Mouse (Mus musculus): ENCODE measurements around the gene Spag6.

The Spag6 gene

GRCm38 (mm10) chr2:18688286-18688685 lies 5.5 kb upstream of the Spag6 start:
- no peak for DNase-seq (ENCODE audit: low spot score)

DNA sequence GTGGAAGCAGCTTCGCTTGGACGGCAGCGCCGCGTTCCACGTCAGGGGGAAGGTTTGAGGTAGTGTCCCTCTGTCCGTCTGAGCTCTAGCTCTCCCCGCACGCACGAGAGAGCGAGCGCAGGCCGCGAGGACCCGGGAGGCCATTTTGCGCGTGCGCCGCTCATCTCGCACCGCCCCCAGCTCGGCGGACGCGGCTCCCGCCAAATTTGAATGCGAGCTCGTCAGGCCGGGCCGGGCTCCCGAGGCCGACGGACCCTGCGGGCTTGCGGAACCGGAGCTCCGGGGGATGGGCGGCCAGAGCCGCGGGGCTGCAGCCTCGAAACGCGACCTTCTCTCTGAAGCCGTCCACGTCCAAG lies 5.1 kb upstream of the Spag6 start:
- peak; percentile 65 for DNase-seq (ENCODE audit: low spot score)

DNA sequence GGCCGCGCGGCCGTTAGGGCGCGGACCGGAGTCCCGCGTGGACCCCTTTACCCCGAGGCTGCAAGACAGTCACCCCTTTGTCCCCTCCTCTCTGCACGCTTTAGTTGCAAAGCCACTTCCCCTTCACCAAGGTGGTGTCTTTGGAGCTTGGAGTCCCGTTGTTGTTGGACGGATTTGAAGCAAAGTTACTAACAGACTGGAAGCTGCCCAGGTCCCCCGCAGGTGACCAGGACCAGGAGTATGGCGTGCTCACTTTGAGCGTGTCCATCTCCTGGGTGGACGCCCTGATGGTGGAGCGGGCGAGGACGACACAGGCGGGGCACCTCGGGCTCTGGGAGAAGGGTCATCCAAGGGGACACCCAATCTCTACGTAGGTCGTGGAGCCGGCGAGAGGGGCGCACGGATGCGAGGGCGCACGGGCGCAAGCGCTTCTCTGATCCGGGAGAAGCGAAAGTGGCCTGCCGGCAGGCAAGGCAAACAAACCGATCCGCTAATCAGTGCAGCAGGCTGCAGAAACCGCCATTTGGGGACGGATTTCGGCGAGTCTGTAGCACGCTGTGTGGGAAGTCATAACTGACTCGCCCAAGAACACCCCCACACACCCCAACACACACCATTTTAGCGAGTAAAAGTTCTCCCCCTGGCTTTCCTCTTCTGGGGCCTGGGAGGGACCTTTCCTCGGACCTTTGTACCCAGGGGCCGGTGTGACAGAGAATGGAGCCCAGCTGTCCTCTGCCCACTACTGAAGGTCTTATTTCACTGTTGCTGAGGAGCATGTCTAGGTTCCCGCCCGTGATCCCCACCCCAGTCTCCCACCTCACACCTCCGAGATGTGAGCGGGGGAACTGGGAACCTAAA lies 4.5 kb upstream of the Spag6 start:
- DNase-seq (ENCODE audit: low spot score) = peak; percentile 49

GRCm38 (mm10) chr2:18690055-18690691 lies 3.7 kb upstream of the Spag6 start:
- peak; percentile 62 for DNase-seq (ENCODE audit: low spot score)

- no peak for DNase-seq (ENCODE audit: low spot score)
Measured at GRCm38 (mm10) chr2:18690756-18691155, 3.1 kb upstream of the Spag6 start.

- no peak for DNase-seq (ENCODE audit: low spot score)
Measured at GRCm38 (mm10) chr2:18692031-18692430, 1.8 kb upstream of the Spag6 start.

GRCm38 (mm10) chr2:18692548-18692947 lies 1.3 kb upstream of the Spag6 start:
- no peak for DNase-seq (ENCODE audit: low spot score)

- DNase-seq (ENCODE audit: low spot score) = no peak
Measured at GRCm38 (mm10) chr2:18693491-18693870, 351 bp upstream of the Spag6 start.

DNA sequence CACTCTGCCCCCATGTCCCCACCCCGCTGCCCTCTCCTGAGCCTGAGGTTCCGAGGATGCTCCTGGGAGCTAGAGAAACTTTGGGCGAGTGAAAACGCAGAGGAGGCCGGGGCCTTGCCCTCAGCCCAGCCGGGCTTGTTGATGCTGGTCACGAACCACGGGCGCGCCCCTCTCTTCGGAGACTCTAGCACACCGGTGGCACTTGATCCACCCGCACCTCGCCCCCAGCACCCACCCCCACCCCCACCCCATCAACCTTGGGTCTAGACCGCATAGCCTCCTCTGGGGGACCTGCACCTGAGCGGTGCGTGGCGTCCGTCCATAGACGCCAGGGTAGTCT lies 749 bp downstream of the Spag6 start:
- DNase-seq (ENCODE audit: low spot score) = no peak

- no peak for DNase-seq (ENCODE audit: low spot score)
Measured at GRCm38 (mm10) chr2:18695163-18695562, 1.3 kb downstream of the Spag6 start.

- no peak for DNase-seq (ENCODE audit: low spot score)
Measured at GRCm38 (mm10) chr2:18695629-18696150, 1.9 kb downstream of the Spag6 start.

- no peak for DNase-seq (ENCODE audit: low spot score)
Measured at GRCm38 (mm10) chr2:18697591-18698244, 3.9 kb downstream of the Spag6 start.

DNA sequence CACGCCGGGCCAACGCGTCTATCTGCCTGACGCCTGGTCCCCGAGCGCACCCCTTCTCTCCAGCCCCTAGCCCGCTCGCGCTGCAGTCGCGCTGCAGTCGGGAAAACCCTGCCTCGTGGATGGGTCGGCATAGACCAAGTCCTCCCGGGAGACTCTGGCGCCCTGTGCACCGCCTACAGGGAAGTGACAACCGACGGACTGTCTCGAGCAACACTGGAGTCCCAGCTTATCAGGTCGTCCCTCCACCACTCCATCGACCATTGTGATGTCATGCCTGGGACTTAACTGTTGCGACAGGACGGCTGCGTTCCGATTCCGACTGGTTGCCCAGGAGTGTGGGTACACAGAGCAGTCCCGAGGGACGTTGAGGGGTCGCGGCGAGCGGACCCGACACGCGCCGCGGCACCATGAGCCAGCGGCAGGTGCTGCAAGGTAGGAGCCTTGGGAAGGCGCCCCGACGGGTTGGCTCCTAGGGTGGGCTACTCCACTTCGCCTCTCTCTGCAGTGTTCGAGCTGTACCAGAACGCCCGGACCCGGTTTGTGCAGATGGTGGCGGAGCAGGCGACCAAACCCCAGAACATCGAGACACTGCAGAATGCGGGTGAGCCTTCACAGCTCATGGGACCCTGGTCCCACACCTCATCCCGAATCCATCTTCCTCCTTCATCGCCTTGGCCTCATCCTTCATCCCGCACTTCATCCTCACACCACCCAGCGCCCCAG lies 5.0 kb downstream of the Spag6 start:
- peak; percentile 14 for DNase-seq (ENCODE audit: low spot score)

- DNase-seq (ENCODE audit: low spot score) = no peak
Measured at GRCm38 (mm10) chr2:18699401-18699990, 5.7 kb downstream of the Spag6 start.

- no peak for DNase-seq (ENCODE audit: low spot score)
Measured at GRCm38 (mm10) chr2:18710356-18710755, 16.5 kb downstream of the Spag6 start.

- DNase-seq (ENCODE audit: low spot score) = no peak
Measured at GRCm38 (mm10) chr2:18713071-18713470, 19.2 kb downstream of the Spag6 start.

DNA sequence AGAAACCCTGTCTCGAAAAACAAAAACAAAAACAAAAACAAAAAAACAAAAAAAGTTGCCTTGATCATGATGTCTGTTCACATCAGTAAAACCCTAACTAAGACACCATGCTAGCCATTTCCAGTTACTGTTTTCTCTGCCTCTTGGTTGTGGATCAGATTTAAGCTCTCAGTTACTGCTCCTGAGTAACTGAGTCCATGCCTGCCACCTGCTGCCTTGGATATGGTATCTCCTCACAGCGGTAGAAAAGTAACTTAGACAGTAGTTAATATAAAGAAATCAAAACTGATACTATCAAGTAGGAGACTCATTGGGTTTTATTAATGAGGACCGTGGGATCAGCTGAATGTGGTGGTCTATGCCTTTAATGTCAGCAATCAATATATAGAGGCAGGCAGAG lies 20.5 kb downstream of the Spag6 start:
- DNase-seq (ENCODE audit: low spot score) = no peak

DNA sequence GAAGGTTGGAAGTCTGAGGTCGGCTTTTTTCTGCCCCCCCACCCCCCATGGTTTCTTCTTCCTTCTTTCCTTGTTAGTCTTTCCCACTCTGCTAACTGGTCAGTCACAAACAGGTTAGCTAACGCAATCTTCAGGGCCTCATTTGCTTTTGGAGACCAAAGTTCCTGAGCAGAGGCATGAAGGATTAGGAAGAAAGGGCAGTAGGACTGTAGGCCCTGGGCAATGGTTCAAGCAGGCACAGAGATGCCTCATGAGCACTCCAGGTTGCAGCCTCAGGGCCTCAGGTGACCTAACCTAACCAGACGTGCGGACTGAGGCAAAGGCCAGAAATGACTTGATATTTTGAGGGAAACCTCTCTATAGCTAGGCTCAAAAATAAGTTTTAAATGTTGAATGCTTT lies 24.7 kb downstream of the Spag6 start:
- no peak for DNase-seq (ENCODE audit: low spot score)

DNA sequence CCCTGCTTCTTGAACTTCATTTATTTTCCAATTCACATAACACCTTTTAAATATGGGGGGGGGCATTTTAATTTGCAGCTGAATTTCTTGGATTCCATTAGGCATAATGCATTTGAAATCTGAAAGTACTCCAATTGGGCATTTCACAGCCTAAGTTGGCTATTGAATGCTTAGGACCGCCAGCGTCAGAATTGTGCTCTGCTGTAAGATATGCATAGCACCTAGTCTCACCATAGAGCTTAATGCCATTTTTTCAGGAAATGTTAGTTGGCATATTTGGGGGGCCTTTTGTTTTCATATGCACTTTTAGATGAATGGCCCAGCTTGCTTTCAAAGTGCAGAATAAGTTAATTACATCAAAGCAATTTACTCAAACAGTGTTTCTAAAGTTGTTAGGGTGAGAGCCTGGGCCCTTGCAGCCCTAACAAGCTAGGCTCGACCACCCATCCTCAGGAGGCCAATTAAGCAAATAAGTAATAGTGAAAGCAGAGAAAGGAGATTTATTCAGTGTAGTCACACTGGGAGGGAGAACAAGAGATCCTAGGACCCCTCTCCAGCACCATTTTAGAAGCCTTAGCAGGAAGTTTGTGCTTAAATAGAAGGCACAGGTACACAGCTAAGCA lies 28.5 kb downstream of the Spag6 start:
- no peak for DNase-seq (ENCODE audit: low spot score)

DNA sequence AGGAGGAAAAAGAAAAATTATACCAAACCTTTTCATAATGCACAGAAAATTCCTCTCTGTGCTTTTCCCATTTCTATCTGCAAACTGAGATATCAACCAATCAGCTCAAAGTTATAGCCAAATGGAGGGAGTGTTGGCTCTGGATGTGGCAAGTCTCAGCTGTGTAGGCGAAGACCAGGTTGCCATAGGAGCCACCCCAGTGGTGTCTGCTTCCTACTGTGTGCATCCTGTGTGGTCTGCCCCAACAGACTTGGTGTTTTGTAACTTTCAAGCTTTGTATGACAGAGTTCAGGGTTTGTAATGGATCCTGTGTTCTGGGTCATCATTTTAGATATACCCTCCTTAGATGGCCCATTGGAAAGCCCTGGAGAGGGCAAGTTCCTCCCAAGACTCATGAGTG lies 30.6 kb downstream of the Spag6 start:
- no peak for DNase-seq (ENCODE audit: low spot score)

DNA sequence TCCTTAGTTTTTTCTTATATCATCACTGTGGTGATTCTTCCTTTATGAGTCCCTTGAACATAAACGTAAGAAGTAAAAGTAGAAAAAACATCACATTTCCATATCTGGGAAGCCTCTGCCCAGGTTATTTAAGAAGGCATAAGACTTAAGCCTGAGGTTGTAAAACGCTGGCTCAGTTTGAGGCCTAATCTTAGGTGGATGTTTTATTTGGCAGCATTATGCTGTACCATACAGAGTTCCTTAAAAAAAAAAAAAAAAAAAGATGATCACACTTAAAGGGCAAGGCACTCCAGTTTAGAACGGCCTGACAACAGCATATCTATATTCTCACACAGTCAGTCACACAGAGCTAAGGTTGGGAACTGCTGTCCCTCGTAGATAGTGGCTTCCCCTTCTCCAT lies 32.0 kb downstream of the Spag6 start:
- no peak for DNase-seq (ENCODE audit: low spot score)

DNA sequence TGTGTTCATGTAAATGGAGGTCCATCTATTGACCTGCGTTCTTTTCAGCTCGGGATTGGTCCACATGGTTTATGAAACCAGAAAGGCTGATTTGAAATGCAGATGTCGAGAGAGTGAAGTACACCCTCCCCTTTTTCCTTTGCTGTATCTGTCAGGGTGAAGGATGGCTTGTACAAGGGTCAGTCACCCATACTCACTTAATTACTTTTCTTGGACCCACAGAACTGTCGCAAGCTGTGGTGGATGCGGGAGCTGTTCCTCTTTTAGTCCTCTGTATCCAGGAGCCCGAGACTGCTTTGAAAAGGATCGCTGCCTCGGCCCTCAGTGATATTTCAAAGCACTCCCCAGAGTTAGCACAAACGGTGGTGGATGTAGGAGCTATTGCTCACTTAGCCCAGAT lies 37.9 kb downstream of the Spag6 start:
- DNase-seq (ENCODE audit: low spot score) = no peak
